Mouse (Mus musculus): ENCODE measurements around the gene Kcmf1. TPM values are rescaled to one million over a fixed set of nuclear protein-coding genes. Genes with fewer than 3 reads are reported as not detected.
"Not testable (repeated sequence)": the region's sequence is repeated elsewhere in the genome, so short reads cannot be mapped to it uniquely, and the experiment has no call there.

Kcmf1 gene
- total RNA-seq, 2 experiments from 2014 or later, result 71.3 to 107 TPM

- ATAC-seq (replicated peaks; ENCODE audit: low FRiP score, poor library complexity, severe bottlenecking), result no peak
Measured at GRCm38 (mm10) chr6:72900952-72901351, 1.2 kb upstream of the Kcmf1 start.

- peak; percentile 69 for ATAC-seq (replicated peaks; ENCODE audit: low FRiP score, poor library complexity, severe bottlenecking)
Measured at GRCm38 (mm10) chr6:72899201-72899780, 488 bp downstream of the Kcmf1 start.

GRCm38 (mm10) chr6:72898244-72899200, 1.3 kb downstream of the Kcmf1 start:
- ATAC-seq (replicated peaks; ENCODE audit: low FRiP score, poor library complexity, severe bottlenecking), result peak; percentile 74

- no peak for ATAC-seq (replicated peaks; ENCODE audit: low FRiP score, poor library complexity, severe bottlenecking)
Measured at GRCm38 (mm10) chr6:72895000-72895399, 4.8 kb downstream of the Kcmf1 start.

- no peak for ATAC-seq (replicated peaks; ENCODE audit: low FRiP score, poor library complexity, severe bottlenecking)
Measured at GRCm38 (mm10) chr6:72891238-72891637, 8.5 kb downstream of the Kcmf1 start.

- ATAC-seq (replicated peaks; ENCODE audit: low FRiP score, poor library complexity, severe bottlenecking), result no peak
Measured at GRCm38 (mm10) chr6:72888655-72889054, 11.1 kb downstream of the Kcmf1 start.

- ATAC-seq (replicated peaks; ENCODE audit: low FRiP score, poor library complexity, severe bottlenecking), result no peak
Measured at GRCm38 (mm10) chr6:72885268-72885667, 14.5 kb downstream of the Kcmf1 start.

- ATAC-seq (replicated peaks; ENCODE audit: low FRiP score, poor library complexity, severe bottlenecking), result no peak
Measured at GRCm38 (mm10) chr6:72884767-72885166, 15.0 kb downstream of the Kcmf1 start.

GRCm38 (mm10) chr6:72882661-72883458, 16.9 kb downstream of the Kcmf1 start:
- no peak for ATAC-seq (replicated peaks; ENCODE audit: low FRiP score, poor library complexity, severe bottlenecking)

GRCm38 (mm10) chr6:72882222-72882621, 17.6 kb downstream of the Kcmf1 start:
- no peak for ATAC-seq (replicated peaks; ENCODE audit: low FRiP score, poor library complexity, severe bottlenecking)

GRCm38 (mm10) chr6:72881619-72881979, 18.2 kb downstream of the Kcmf1 start:
- peak; percentile 52 for ATAC-seq (replicated peaks; ENCODE audit: low FRiP score, poor library complexity, severe bottlenecking)

- peak; percentile 83 for ATAC-seq (replicated peaks; ENCODE audit: low FRiP score, poor library complexity, severe bottlenecking)
Measured at GRCm38 (mm10) chr6:72880913-72881618, 18.7 kb downstream of the Kcmf1 start.

- ATAC-seq (replicated peaks; ENCODE audit: low FRiP score, poor library complexity, severe bottlenecking), result no peak
Measured at GRCm38 (mm10) chr6:72876629-72877028, 23.1 kb downstream of the Kcmf1 start.

- no peak for ATAC-seq (replicated peaks; ENCODE audit: low FRiP score, poor library complexity, severe bottlenecking)
Measured at GRCm38 (mm10) chr6:72873338-72873737, 26.4 kb downstream of the Kcmf1 start.

- ATAC-seq (replicated peaks; ENCODE audit: low FRiP score, poor library complexity, severe bottlenecking), result no peak
Measured at GRCm38 (mm10) chr6:72872276-72872675, 27.5 kb downstream of the Kcmf1 start.

- no peak for ATAC-seq (replicated peaks; ENCODE audit: low FRiP score, poor library complexity, severe bottlenecking)
Measured at GRCm38 (mm10) chr6:72869601-72870000, 30.2 kb downstream of the Kcmf1 start.

- ATAC-seq (replicated peaks; ENCODE audit: low FRiP score, poor library complexity, severe bottlenecking), result no peak
Measured at GRCm38 (mm10) chr6:72868688-72869087, 31.1 kb downstream of the Kcmf1 start.

- ATAC-seq (replicated peaks; ENCODE audit: low FRiP score, poor library complexity, severe bottlenecking), result no peak
Measured at GRCm38 (mm10) chr6:72867746-72868145, 32.0 kb downstream of the Kcmf1 start.

- no peak for ATAC-seq (replicated peaks; ENCODE audit: low FRiP score, poor library complexity, severe bottlenecking)
Measured at GRCm38 (mm10) chr6:72866232-72866631, 33.5 kb downstream of the Kcmf1 start.

- not testable (repeated sequence) for ATAC-seq (replicated peaks; ENCODE audit: low FRiP score, poor library complexity, severe bottlenecking)
Measured at GRCm38 (mm10) chr6:72862686-72863085, 37.1 kb downstream of the Kcmf1 start.

Measured in erythroid progenitor cell, adult 5-6 weeks (primary cell).